Mouse (Mus musculus) forebrain, embryonic 15.5 days (tissue): ENCODE measurements at regions not wholly inside any gene's neighbourhood (a gene's known extent, or its start where the extent isn't known, plus 50 kb on each side); places are given as distances from the start of the nearest gene placed in this dataset.
A peak's percentile ranks its signal among the peaks of the same experiment; 100 is the strongest.

Experiments
- ATAC-seq: fragments of 200-750 bp; cut with Nextera tagmentation; replicated peaks from 2 replicates; pipeline ENCODE4 v1.8.0; 2017; ENCODE audit warnings: mild to moderate bottlenecking, moderate TSS enrichment, moderate library complexity
- H3K27ac ChIP-seq: fragments of 300-500 bp; sonication (generic); replicated peaks from 2 replicates; pipeline ENCODE4 v1.5.1; 2015; ENCODE audit warnings: mild to moderate bottlenecking, inconsistent platforms
- H3K27me3 ChIP-seq: fragments of 300-500 bp; sonication (generic); 2 replicates; pipeline ENCODE4 v1.6.1; 2015; ENCODE audit warnings: inconsistent platforms
- H3K36me3 ChIP-seq: fragments of 300-500 bp; sonication (generic); 2 replicates; pipeline ENCODE4 v1.6.1; 2015; ENCODE audit warnings: mild to moderate bottlenecking, inconsistent platforms
- H3K4me1 ChIP-seq: fragments of 300-500 bp; sonication (generic); 2 replicates; pipeline ENCODE4 v1.6.1; 2015; ENCODE audit warnings: inconsistent platforms
- H3K4me2 ChIP-seq: fragments of 300-500 bp; sonication (generic); replicated peaks from 2 replicates; pipeline ENCODE4 v1.6.1; 2015; ENCODE audit warnings: mild to moderate bottlenecking, inconsistent platforms
- H3K4me3 ChIP-seq: fragments of 300-500 bp; sonication (generic); 2 replicates; pipeline ENCODE4 v1.5.1; 2015; ENCODE audit warnings: mild to moderate bottlenecking, inconsistent platforms
- H3K9ac ChIP-seq: fragments of 300-500 bp; sonication (generic); replicated peaks from 2 replicates; pipeline ENCODE4 v1.6.1; 2015; ENCODE audit warnings: mild to moderate bottlenecking, inconsistent platforms
- H3K9me3 ChIP-seq: fragments of 300-500 bp; sonication (generic); 2 replicates; pipeline ENCODE4 v1.6.1; 2016; ENCODE audit warnings: inconsistent platforms
- WGBS: fragments of 180-500 bp; shearing (Covaris S2); methylation state at CpG from one replicate; pipeline ENCODE4 v1.1.7; 2015; ENCODE audit warnings: mixed read lengths; 5-methylcytosine and 5-hydroxymethylcytosine counted together

GRCm38 (mm10) chr5:70024571-70024970 is 432.4 kb upstream of the Gnpda2 start:
- no peaks in the 10 kb centered on the region for H3K9me3 ChIP-seq
- H3K4me2 ChIP-seq: no peak overlapping the region
- H3K27me3 ChIP-seq: no peaks in the 10 kb centered on the region
- ATAC-seq: peak; percentile 99
- H3K4me1 ChIP-seq: no peaks in the 10 kb centered on the region
- 35% methylated on average over 2 of the region's 2 CpGs for WGBS
- H3K4me3 ChIP-seq: no peak overlapping the region
- no peaks in the 10 kb centered on the region for H3K36me3 ChIP-seq
- no peak overlapping the region for H3K27ac ChIP-seq
- H3K9ac ChIP-seq: no peak overlapping the region

- Histone ChIP-seq H3K27me3 (no peaks in the 10 kb centered on the region), H3K4me3 (no peak overlapping the region), H3K4me2 (no peak overlapping the region), H3K9me3 (no peaks in the 10 kb centered on the region), H3K9ac (no peak overlapping the region), H3K36me3 (no peaks in the 10 kb centered on the region), H3K4me1 (no peaks in the 10 kb centered on the region), H3K27ac (no peak overlapping the region)
- 31% methylated on average over 1 of the region's 1 CpGs for WGBS
- no peak for ATAC-seq
Measured at GRCm38 (mm10) chr5:70011951-70012350, 419.8 kb upstream of the Gnpda2 start.
